Mouse (Mus musculus): ENCODE measurements around the gene Gm20388.

DNA sequence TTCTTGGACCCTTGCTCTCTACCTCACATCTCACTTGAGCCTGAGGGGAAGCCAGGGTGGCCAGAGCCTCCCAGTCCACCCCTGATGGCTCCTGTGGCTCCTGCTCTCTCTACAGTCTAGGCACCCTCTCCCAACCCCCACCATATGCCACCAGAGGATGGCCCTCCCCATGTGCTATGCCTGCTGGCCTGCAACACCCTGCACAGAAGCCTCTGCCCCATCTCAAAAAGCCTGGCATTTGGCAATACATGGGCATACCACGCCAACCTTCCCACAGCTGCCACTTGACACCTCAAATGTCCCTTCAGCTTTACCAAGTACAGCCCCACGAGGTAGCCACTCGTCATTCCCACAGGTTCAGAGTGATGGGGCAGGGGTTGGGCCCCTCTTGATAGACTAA is 1732.2 kb downstream of the Gm20388 start:
- no peak for TF ChIP-seq ZC3H11A (IDR thresholded peaks at IDR 0.05; ENCODE audit: borderline replicate concordance, low read depth, low read length)
- no peak for TF ChIP-seq HCFC1 (IDR thresholded peaks at IDR 0.05; ENCODE audit: borderline replicate concordance, insufficient read depth, low read length)
- no peak for TF ChIP-seq MAFK (IDR thresholded peaks at IDR 0.05; ENCODE audit: insufficient read depth, low read depth, low read length)
- TF ChIP-seq ZNF384 (IDR thresholded peaks at IDR 0.05; ENCODE audit: low read depth, low read length) = no peak
